Mouse (Mus musculus) kidney, embryonic 15.5 days (tissue): ENCODE data around the gene Hist2h2be. TPM values are rescaled to one million over a fixed set of nuclear protein-coding genes. Genes with fewer than 3 reads are reported as not detected.
"Not testable (repeated sequence)": the region's sequence is repeated elsewhere in the genome, so short reads cannot be mapped to it uniquely, and the experiment has no call there.

Experiments used
- ATAC-seq: fragments of 200-750 bp; cut with Nextera tagmentation; replicated peaks from 2 replicates; pipeline ENCODE4 v1.8.0; 2017; ENCODE audit warnings: moderate TSS enrichment; ENCODE audit not compliant: low FRiP score
- H3K27ac ChIP-seq: fragments of 300-500 bp; sonication (generic); 2 replicates; pipeline ENCODE4 v1.5.1; 2015; ENCODE audit warnings: mild to moderate bottlenecking, inconsistent platforms
- H3K27me3 ChIP-seq: fragments of 300-500 bp; sonication (generic); 2 replicates; pipeline ENCODE4 v1.6.1; 2015; ENCODE audit warnings: inconsistent platforms
- H3K36me3 ChIP-seq: fragments of 300-500 bp; sonication (generic); 2 replicates; pipeline ENCODE4 v1.6.1; 2015; ENCODE audit warnings: inconsistent platforms
- H3K4me1 ChIP-seq: fragments of 300-500 bp; sonication (generic); 2 replicates; pipeline ENCODE4 v1.6.1; 2015; ENCODE audit warnings: inconsistent platforms
- H3K4me2 ChIP-seq: fragments of 300-500 bp; sonication (generic); 2 replicates; pipeline ENCODE4 v1.6.1; 2015; ENCODE audit warnings: moderate library complexity, mild to moderate bottlenecking, inconsistent platforms
- H3K4me3 ChIP-seq: fragments of 300-500 bp; sonication (generic); replicated peaks from 2 replicates; pipeline ENCODE4 v1.5.1; 2015; ENCODE audit warnings: mild to moderate bottlenecking, inconsistent platforms
- H3K9ac ChIP-seq: fragments of 300-500 bp; sonication (generic); 2 replicates; pipeline ENCODE4 v1.6.1; 2015; ENCODE audit warnings: mild to moderate bottlenecking, inconsistent platforms
- H3K9me3 ChIP-seq: fragments of 300-500 bp; sonication (generic); replicated peaks from 2 replicates; pipeline ENCODE4 v1.6.1; 2016; ENCODE audit warnings: inconsistent platforms
- WGBS: fragments of 180-500 bp; shearing (Covaris S2); methylation state at CpG from one replicate; pipeline ENCODE4 v1.1.7; 2015; ENCODE audit warnings: mixed read lengths; 5-methylcytosine and 5-hydroxymethylcytosine counted together
- polyA plus RNA-seq: library from polyadenylated mRNA; unstranded; fragments of >200 nt; fragmentation: Nextera tagmentation; extraction: Ambion mirVana; gene quantifications from 2 replicates; pipeline ENCODE4 v1.2.1, GENCODE M21; 2015

The Hist2h2be gene
- polyA plus RNA-seq, 1 experiment from 2014 or later = 12.2 TPM

DNA sequence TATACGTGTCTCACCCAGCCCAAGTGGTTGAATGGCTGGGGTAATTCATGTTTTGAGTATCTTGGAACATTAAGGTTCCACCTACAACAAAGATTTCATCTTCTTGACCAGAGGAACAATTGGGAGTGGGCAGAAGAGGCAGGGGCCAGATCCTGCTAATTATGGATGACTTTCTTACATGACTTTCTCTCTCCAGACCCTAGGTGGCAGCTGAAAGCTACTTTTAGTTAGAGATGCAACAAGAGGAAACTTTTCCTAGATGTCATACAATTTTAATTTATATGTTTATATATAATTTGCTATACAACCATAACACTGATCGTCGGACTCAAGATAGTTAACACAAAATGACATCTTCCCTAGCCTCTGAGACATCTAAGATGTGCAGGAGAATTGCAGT is 13.1 kb upstream of the Hist2h2be start:
- 86% methylated on average over 3 of the region's 3 CpGs for WGBS
- no peak overlapping the region for H3K9ac ChIP-seq

DNA sequence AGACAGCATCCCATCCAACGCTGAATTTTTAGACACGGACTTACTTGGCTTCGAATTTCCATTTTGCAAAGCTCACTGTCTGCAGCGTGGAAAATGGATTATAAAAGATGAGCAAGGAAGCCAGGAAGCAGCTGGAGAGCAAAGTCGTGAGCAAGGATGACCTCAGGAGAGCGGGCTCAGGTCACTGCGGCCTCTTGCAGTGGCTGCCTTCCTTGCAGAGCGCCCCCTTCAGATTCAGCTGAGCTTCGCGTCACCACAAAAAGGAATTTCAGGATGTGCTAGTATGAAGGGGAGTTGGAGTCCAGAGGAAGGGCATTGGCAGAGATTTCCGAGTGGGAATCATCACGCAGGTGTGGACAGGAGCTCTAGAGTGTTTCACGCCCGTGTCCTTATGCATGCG is 11.7 kb upstream of the Hist2h2be start:
- H3K9ac ChIP-seq = no peak overlapping the region
- WGBS = 32% methylated on average over 15 of the region's 15 CpGs
- H3K27ac ChIP-seq = no peak overlapping the region

More for the DNA sequence above, 13.1 kb upstream of the Hist2h2be start:
- H3K36me3 ChIP-seq = no peaks in the 10 kb centered on the region
- ATAC-seq = no peak
- no peak overlapping the region for H3K4me3 ChIP-seq
- H3K4me1 ChIP-seq = peaks cover 4% of the 10 kb centered on the region
- no peaks in the 10 kb centered on the region for H3K27me3 ChIP-seq
- no peak overlapping the region for H3K4me2 ChIP-seq
- no peaks in the 10 kb centered on the region for H3K9me3 ChIP-seq
- H3K27ac ChIP-seq = no peak overlapping the region

DNA sequence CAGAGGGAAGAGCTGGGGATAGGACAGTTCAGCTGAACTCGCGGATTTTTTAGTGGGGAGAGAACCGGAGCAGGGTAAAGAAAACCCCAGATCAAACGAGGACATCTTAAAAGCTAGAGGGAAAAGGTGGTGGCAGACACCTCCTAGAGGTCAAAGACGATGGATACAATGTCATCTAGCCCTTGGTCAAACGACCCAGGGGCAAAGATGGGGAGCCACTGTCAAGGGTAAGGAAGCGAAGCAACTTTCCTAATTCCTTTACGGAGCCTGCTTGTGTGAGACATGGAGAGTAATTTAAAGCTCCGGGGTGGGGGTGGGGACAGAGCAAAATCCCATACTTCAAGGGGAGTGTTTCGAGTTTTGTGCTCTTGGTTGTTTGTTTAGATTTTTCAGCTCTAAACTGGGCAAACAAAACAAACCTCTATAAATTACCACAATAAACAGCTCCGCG is 1.7 kb upstream of the Hist2h2be start:
- 0% methylated on average over 12 of the region's 12 CpGs for WGBS
- peak; percentile 7; the same call in 1 of the 2 replicates for ATAC-seq

More for the DNA sequence above, 11.7 kb upstream of the Hist2h2be start:
- Histone ChIP-seq H3K4me1 (peaks cover 4% of the 10 kb centered on the region), H3K4me2 (no peak overlapping the region), H3K9me3 (no peaks in the 10 kb centered on the region), H3K36me3 (no peaks in the 10 kb centered on the region), H3K27me3 (no peaks in the 10 kb centered on the region), H3K4me3 (no peak overlapping the region)
- ATAC-seq = no peak

DNA sequence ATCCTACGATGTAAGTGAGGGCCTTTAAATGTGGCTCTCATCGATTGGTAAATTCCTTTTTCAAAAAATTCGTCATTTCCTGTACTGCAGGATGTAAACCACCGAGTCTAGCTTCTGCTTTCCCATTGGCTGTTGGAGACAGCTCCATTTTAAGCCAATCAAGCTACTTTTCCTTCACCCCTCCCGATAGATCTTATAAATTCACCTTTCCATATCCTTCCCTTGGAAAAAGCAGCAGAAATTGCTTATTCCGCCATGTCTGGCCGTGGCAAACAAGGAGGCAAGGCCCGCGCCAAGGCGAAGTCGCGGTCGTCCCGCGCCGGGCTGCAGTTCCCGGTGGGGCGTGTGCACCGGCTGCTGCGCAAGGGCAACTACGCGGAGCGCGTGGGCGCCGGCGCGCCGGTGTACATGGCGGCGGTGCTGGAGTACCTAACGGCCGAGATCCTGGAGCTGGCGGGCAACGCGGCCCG is 1.2 kb upstream of the Hist2h2be start, which contains the start of the genes Bola1 and Hist2h2ab:
TSS of gene Bola1 (minus strand) at position 49 of the 470 bp plus-strand sequence.
TSS of gene Hist2h2ab (plus strand) at position 205 of the 470 bp plus-strand sequence.
- Histone ChIP-seq H3K4me3 (peak within 1 kb of the TSS; percentile 68), H3K36me3 (no peaks in the 10 kb centered on the region), H3K27me3 (0 out of 2 replicates have a peak, but pooled peaks cover 1% of the 10 kb centered on the region), H3K27ac (peak within 1 kb of the TSS; percentile 100), H3K9me3 (no peaks in the 10 kb centered on the region), H3K4me2 (peak within 1 kb of the TSS; percentile 86), H3K4me1 (peaks cover 36% of the 10 kb centered on the region), H3K9ac (peak within 1 kb of the TSS; percentile 92)
- under 1% methylated on average over 37 of the region's 37 CpGs for WGBS
- ATAC-seq = peak; percentile 78

More for the DNA sequence above, 1.7 kb upstream of the Hist2h2be start:
- peak overlapping the region; percentile 100 for H3K27ac ChIP-seq
- H3K36me3 ChIP-seq = no peaks in the 10 kb centered on the region
- H3K27me3 ChIP-seq = 0 out of 2 replicates have a peak, but pooled peaks cover 2% of the 10 kb centered on the region
- no peaks in the 10 kb centered on the region for H3K9me3 ChIP-seq
- peaks cover 35% of the 10 kb centered on the region for H3K4me1 ChIP-seq
- peak overlapping the region; percentile 86 for H3K4me2 ChIP-seq
- peak overlapping the region; percentile 68 for H3K4me3 ChIP-seq
- peak overlapping the region; percentile 50 for H3K9ac ChIP-seq

DNA sequence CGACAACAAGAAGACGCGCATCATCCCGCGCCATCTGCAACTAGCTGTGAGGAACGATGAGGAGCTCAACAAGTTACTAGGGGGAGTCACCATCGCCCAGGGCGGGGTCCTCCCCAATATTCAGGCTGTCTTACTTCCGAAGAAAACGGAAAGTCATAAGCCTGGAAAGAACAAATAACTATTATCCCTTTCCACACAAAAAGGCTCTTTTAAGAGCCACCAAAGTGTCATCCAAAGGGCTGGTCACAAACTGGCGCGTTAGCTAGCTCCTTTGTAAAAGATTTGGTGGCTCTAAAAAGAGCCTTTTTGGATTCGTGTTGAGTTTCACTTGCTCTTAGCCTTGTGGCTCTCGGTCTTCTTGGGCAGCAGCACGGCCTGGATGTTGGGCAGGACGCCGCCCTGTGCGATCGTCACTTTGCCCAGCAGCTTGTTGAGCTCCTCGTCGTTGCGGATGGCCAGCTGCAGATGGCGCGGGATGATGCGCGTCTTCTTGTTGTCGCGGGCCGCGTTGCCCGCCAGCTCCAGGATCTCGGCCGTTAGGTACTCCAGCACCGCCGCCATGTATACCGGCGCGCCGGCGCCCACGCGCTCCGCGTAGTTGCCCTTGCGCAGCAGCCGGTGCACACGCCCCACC is 671 bp upstream of the Hist2h2be start:
- peaks cover 41% of the 10 kb centered on the region for H3K4me1 ChIP-seq
- peak; percentile 2; the same call in 1 of the 2 replicates for ATAC-seq
- H3K9me3 ChIP-seq, H3K36me3 ChIP-seq, H3K27me3 ChIP-seq: not testable (repeated sequence)
- H3K9ac ChIP-seq = peak overlapping the region; percentile 92
- H3K4me2 ChIP-seq = peak overlapping the region; percentile 86
- peak overlapping the region; percentile 100 for H3K27ac ChIP-seq
- peak overlapping the region; percentile 68 for H3K4me3 ChIP-seq
- under 1% methylated on average over 47 of the region's 47 CpGs for WGBS

DNA sequence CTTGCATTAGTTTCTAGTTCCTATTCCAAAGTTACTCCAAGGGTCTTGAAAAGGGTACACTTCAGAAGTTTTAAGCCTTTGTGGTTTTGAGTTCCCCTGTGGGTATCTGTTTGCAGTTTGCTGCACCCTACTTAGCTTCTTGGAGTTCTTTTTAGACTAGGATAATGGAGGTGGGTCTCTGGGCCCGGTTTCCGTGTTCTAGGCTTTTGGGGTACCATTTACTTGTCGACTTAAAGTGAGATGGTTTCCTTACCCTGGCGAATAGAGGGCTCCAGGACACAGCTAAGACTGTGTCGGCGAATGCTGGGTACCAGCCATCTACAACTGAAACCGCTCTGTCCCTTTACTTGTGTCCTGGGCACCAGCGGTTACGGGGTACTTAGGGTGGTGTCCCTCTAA is 720 bp downstream of the Hist2h2be start:
- ATAC-seq = no peak
- no peaks in the 10 kb centered on the region for H3K27me3 ChIP-seq
- peak overlapping the region; percentile 68 for H3K4me3 ChIP-seq
- no peaks in the 10 kb centered on the region for H3K36me3 ChIP-seq
- H3K4me2 ChIP-seq = peak overlapping the region; percentile 86
- WGBS = 21% methylated on average over 9 of the region's 9 CpGs
- no peaks in the 10 kb centered on the region for H3K9me3 ChIP-seq
- peak overlapping the region; percentile 100 for H3K27ac ChIP-seq
- H3K4me1 ChIP-seq = peaks cover 51% of the 10 kb centered on the region
- H3K9ac ChIP-seq = peak overlapping the region; percentile 64

DNA sequence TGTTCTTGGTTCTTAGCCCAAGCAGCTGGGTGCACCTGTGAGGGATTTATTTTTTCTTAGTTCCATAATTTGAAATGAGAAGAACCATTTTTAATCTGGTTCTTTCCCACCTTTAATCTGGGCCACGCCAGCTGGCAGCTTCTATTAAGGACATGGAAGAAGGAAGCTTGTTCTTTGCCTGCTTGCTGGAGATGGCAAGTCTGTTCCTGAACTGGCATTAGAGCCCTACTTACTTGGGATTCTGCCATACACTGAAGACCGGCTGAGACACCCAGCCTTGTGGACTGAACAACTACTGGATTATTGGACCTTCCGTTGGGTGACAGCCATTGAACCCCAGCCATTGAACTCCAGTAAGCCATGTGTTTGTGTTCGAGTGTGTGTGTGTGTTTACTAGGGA is 1.9 kb downstream of the Hist2h2be start:
- Histone ChIP-seq H3K4me3 (no peak overlapping the region; the same call in 1 of the 2 replicates), H3K27ac (0 out of 2 replicates have a peak overlapping the region, but pooled peaks have one; percentile 4), H3K9me3 (no peaks in the 10 kb centered on the region), H3K4me2 (peak overlapping the region; percentile 86), H3K4me1 (peaks cover 60% of the 10 kb centered on the region), H3K27me3 (no peaks in the 10 kb centered on the region), H3K36me3 (no peaks in the 10 kb centered on the region), H3K9ac (0 out of 2 replicates have a peak overlapping the region, but pooled peaks have one; percentile 10)
- ATAC-seq = no peak
- 94% methylated on average over 4 of the region's 4 CpGs for WGBS

DNA sequence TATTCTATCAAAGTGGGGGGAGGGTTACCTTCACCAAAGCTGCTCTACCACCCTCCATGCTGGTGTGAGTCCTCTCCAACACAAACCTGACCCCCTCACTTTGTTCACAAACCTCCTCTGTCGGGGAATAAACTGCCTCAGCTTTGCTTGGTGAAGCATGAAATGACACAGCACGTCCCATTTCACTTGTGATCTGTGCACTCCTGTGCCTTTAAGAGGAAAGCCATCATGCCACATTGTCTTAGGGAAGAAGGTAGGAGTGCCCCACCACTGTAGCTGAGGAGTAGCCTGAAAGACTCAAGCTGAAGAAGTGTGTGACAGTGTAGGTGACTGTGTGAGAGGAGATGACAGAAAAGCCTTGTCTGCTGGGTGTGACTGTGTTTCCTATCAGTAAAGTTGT is 4.5 kb downstream of the Hist2h2be start:
- peak overlapping the region; percentile 11; the same call in 1 of the 2 replicates for H3K4me2 ChIP-seq
- no peak for ATAC-seq
- H3K36me3 ChIP-seq = no peaks in the 10 kb centered on the region
- H3K4me1 ChIP-seq = peaks cover 51% of the 10 kb centered on the region
- no peak overlapping the region for H3K9ac ChIP-seq
- H3K9me3 ChIP-seq = no peaks in the 10 kb centered on the region
- no peak overlapping the region for H3K4me3 ChIP-seq
- 18% methylated on average over 2 of the region's 2 CpGs for WGBS
- H3K27ac ChIP-seq = peak overlapping the region; percentile 39
- no peaks in the 10 kb centered on the region for H3K27me3 ChIP-seq

DNA sequence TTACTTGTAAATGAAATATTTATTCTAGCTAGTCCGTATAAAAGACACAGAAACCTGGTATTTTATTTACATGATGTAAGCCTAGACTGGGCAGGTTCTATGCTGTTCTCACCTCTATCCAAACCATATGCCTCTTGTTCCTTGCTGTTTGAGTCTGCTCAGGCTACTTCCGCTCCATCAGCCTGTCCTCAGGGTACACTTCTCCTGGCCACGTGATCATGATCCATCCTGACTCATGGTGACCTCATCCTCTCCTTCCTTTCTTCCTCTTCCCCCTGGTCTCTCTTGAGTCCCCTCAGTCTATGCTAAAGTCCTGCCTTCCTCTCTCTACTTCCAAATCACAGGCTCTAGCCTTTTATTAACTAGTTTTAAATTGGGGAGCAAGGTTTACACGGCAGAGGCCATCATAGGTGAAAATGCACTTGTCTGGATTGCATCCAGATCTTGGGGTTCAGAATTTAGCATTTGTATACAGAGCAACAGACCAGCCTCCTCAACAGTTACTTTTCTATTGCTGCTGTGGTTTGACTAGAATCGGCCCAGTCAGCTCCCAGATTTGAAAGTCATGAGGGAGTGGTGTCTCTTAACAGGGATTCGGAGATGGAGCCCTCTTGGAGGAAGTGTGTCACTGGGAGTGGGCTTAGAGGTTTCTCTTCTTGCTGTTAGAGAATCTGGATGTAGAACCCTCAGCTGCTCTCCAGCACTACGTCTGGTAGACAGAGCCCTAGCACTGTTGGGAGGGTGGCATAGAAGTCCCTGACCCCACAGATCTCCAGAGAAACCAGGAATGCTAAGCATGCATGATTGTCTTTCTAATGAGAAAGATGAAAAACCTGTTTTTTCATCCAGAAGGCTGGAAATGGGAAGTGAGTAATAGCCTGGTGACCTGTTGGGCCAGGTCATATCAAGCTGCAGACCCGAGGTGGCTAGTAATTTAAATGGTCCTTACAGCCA is 6.1 kb downstream of the Hist2h2be start:
- H3K9me3 ChIP-seq = no peaks in the 10 kb centered on the region
- H3K4me2 ChIP-seq = no peak overlapping the region
- ATAC-seq = no peak
- no peak overlapping the region for H3K9ac ChIP-seq
- H3K27ac ChIP-seq = no peak overlapping the region
- WGBS = 61% methylated on average over 8 of the region's 8 CpGs
- H3K27me3 ChIP-seq = no peaks in the 10 kb centered on the region
- H3K36me3 ChIP-seq = no peaks in the 10 kb centered on the region
- peaks cover 48% of the 10 kb centered on the region for H3K4me1 ChIP-seq
- no peak overlapping the region for H3K4me3 ChIP-seq

DNA sequence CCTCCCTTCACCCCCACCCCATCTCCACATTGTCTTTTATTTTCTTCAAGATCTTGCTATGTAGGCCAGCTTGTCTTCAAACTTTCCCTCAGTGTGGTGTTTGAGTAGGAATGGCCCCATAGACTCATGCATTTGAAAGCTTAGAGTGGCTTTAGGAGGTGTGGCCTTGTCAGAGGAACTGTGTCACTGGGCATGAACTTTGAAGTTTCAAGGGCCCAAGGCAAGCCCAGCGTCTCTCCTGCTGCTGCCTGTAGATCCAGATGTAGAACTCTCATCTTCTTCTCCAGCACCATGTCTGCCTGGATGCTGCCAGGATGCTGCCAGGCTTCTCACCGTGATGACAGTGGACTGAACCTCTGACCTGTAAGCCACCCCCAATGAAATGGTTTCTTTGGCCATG is 7.9 kb downstream of the Hist2h2be start:
- WGBS = 62% methylated on average over 2 of the region's 2 CpGs
- Histone ChIP-seq H3K27ac (no peak overlapping the region), H3K4me1 (peaks cover 32% of the 10 kb centered on the region), H3K9me3 (no peaks in the 10 kb centered on the region), H3K9ac (no peak overlapping the region), H3K4me3 (no peak overlapping the region), H3K4me2 (no peak overlapping the region), H3K27me3 (no peaks in the 10 kb centered on the region), H3K36me3 (no peaks in the 10 kb centered on the region)
- ATAC-seq = no peak

DNA sequence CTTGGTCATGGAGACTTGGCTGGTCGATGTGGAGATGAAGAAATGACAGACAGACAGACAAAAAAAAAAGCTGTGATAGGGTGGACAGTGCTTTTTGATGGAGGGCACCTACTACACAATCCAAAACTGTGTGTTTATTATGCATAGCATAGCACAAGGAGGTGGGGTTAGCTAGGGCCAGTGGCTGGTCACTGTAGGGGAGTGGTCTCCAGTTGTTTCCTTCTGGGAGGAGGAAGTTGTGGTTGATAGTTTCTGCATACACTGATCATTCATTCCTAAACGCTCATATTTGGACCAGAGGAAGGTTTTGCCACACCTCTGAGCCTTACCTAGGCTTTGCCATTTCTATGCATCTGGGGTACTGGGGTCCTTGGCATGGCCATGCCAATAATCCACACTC is 9.5 kb downstream of the Hist2h2be start:
- Histone ChIP-seq H3K36me3 (no peaks in the 10 kb centered on the region), H3K9me3 (no peaks in the 10 kb centered on the region), H3K4me3 (no peak overlapping the region), H3K27me3 (no peaks in the 10 kb centered on the region), H3K4me1 (peaks cover 21% of the 10 kb centered on the region), H3K27ac (no peak overlapping the region), H3K4me2 (no peak overlapping the region), H3K9ac (no peak overlapping the region)
- no peak for ATAC-seq
- 78% methylated on average over 2 of the region's 2 CpGs for WGBS
